Mouse (Mus musculus) cerebellum, adult 2 months (tissue): ENCODE data around the gene Traf1. TPM values are rescaled to one million over a fixed set of nuclear protein-coding genes. Genes with fewer than 3 reads are reported as not detected.

Source experiments
- DNase-seq, 2 experiments: peaks; one replicate each; pipeline ENCODE4 v3.0.0; 2021
- H3K27ac ChIP-seq: fragments of 200-500 bp; 2 replicates; pipeline ENCODE4 v1.5.1; 2012; ENCODE audit warnings: low read length, control low read depth, inconsistent platforms; ENCODE audit not compliant: insufficient read depth
- H3K27me3 ChIP-seq: fragments of 200-500 bp; 2 replicates; pipeline ENCODE4 v1.6.1; 2012; ENCODE audit warnings: inconsistent platforms, mild to moderate bottlenecking, low read length, moderate library complexity; ENCODE audit not compliant: control insufficient read depth, insufficient read depth
- H3K4me1 ChIP-seq: fragments of 200-500 bp; 2 replicates; pipeline ENCODE4 v1.6.1; 2011; ENCODE audit warnings: low read length; ENCODE audit not compliant: control insufficient read depth, insufficient read depth
- H3K4me3 ChIP-seq: fragments of 200-500 bp; replicated peaks from 2 replicates; pipeline ENCODE3; 2011; ENCODE audit warnings: mild to moderate bottlenecking, low read depth, low read length, control low read depth; ENCODE audit not compliant: insufficient read depth
- CTCF ChIP-seq: fragments of 200-500 bp; IDR thresholded peaks from 2 replicates; pipeline ENCODE4 v1.5.1; 2011; ENCODE audit warnings: low read depth, mild to moderate bottlenecking, control low read depth, low read length, moderate library complexity, borderline replicate concordance; ENCODE audit not compliant: insufficient read depth
- POLR2A ChIP-seq: fragments of 200-500 bp; IDR thresholded peaks from 2 replicates; pipeline ENCODE4 v1.6.1; 2011; ENCODE audit warnings: low read length, control low read depth, borderline replicate concordance; ENCODE audit not compliant: insufficient read depth
- WGBS: fragments of 180-500 bp; shearing (Covaris S2); methylation state at CpG from one replicate; pipeline ENCODE4 v1.1.7; 2018; 5-methylcytosine and 5-hydroxymethylcytosine counted together
- polyA plus RNA-seq: library from polyadenylated mRNA; depleted of rRNA; stranded (reverse); fragments of >200 nt; gene quantifications from 2 replicates; pipeline ENCODE4 v1.2.3, GENCODE M21; 2012; rRNA removed

The Traf1 gene
- polyA plus RNA-seq = 8.4 and 9.1 TPM in 2 replicates

GRCm38 (mm10) chr2:34961481-34962036 is at the start of gene Traf1:
Gene Traf1 (minus strand): TSS chr2:34961772.
- no peak for DNase-seq
- H3K4me1 ChIP-seq = no peaks in the 10 kb centered on the region
- no peaks in the 10 kb centered on the region for H3K27me3 ChIP-seq
- no peak within 1 kb of the TSS for H3K27ac ChIP-seq
- 15% methylated on average over 20 of the region's 20 CpGs for WGBS
- no peak for TF ChIP-seq POLR2A
- TF ChIP-seq CTCF = no peak
- H3K4me3 ChIP-seq = peak within 1 kb of the TSS; percentile 12

GRCm38 (mm10) chr2:34998956-34999355 is 37.4 kb upstream of the Traf1 start:
- no peak for DNase-seq
- Histone ChIP-seq H3K27me3 (no peaks in the 10 kb centered on the region), H3K4me3 (no peak overlapping the region), H3K4me1 (no peaks in the 10 kb centered on the region), H3K27ac (no peak overlapping the region)
- WGBS = 82% methylated on average over 9 of the region's 9 CpGs
- no peak for TF ChIP-seq CTCF
- TF ChIP-seq POLR2A = no peak

GRCm38 (mm10) chr2:34996506-34996905 is 34.9 kb upstream of the Traf1 start:
- no peaks in the 10 kb centered on the region for H3K27me3 ChIP-seq
- H3K4me3 ChIP-seq = no peak overlapping the region
- no peaks in the 10 kb centered on the region for H3K4me1 ChIP-seq
- WGBS = 90% methylated on average over 5 of the region's 5 CpGs
- no peak for DNase-seq
- H3K27ac ChIP-seq = no peak overlapping the region
- TF ChIP-seq POLR2A = no peak
- no peak for TF ChIP-seq CTCF

- no peak for TF ChIP-seq CTCF
- TF ChIP-seq POLR2A = no peak
- H3K27me3 ChIP-seq = no peaks in the 10 kb centered on the region
- WGBS = 59% methylated on average over 5 of the region's 5 CpGs
- H3K4me1 ChIP-seq = no peaks in the 10 kb centered on the region
- H3K27ac ChIP-seq = no peak overlapping the region
- no peak for DNase-seq
- no peak overlapping the region for H3K4me3 ChIP-seq
Observed at GRCm38 (mm10) chr2:34993696-34994356, 32.3 kb upstream of the Traf1 start.

- TF ChIP-seq CTCF (no peak), POLR2A (no peak)
- Histone ChIP-seq H3K4me1 (no peaks in the 10 kb centered on the region), H3K4me3 (no peak overlapping the region), H3K27ac (no peak overlapping the region), H3K27me3 (no peaks in the 10 kb centered on the region)
- DNase-seq = peak in 1 of 2 experiments; percentile 47
- 25% methylated on average over 9 of the region's 9 CpGs for WGBS
Observed at GRCm38 (mm10) chr2:34992729-34993695, 31.4 kb upstream of the Traf1 start.

GRCm38 (mm10) chr2:34991966-34992365 is 30.4 kb upstream of the Traf1 start:
- no peaks in the 10 kb centered on the region for H3K4me1 ChIP-seq
- 60% methylated on average over 3 of the region's 3 CpGs for WGBS
- no peak overlapping the region for H3K27ac ChIP-seq
- TF ChIP-seq CTCF (no peak), POLR2A (no peak)
- DNase-seq = no peak
- H3K27me3 ChIP-seq = no peaks in the 10 kb centered on the region
- H3K4me3 ChIP-seq = no peak overlapping the region

- DNase-seq = no peak
- Histone ChIP-seq H3K4me1 (no peaks in the 10 kb centered on the region), H3K4me3 (no peak overlapping the region), H3K27ac (no peak overlapping the region), H3K27me3 (no peaks in the 10 kb centered on the region)
- TF ChIP-seq POLR2A = no peak
- TF ChIP-seq CTCF = no peak
- 76% methylated on average over 1 of the region's 1 CpGs for WGBS
Observed at GRCm38 (mm10) chr2:34989749-34990148, 28.2 kb upstream of the Traf1 start.

- 81% methylated on average over 1 of the region's 1 CpGs for WGBS
Observed at GRCm38 (mm10) chr2:34987595-34987994, 26.0 kb upstream of the Traf1 start.

More at GRCm38 (mm10) chr2:34987595-34987994, 26.0 kb upstream of the Traf1 start:
- Histone ChIP-seq H3K4me3 (no peak overlapping the region), H3K27me3 (no peaks in the 10 kb centered on the region), H3K4me1 (no peaks in the 10 kb centered on the region), H3K27ac (no peak overlapping the region)
- DNase-seq = no peak
- TF ChIP-seq POLR2A (no peak), CTCF (no peak)
